Mouse (Mus musculus) ES-E14 (cell line): ENCODE results near the gene Tnfrsf4.

ENCODE experiments used
- CHD2 ChIP-seq: IDR thresholded peaks from 2 replicates; pipeline ENCODE4 v1.6.1; 2014; ENCODE audit warnings: mild to moderate bottlenecking, low read depth, low read length, inconsistent platforms
- HCFC1 ChIP-seq: IDR thresholded peaks from 2 replicates; pipeline ENCODE4 v1.6.1; 2012; ENCODE audit warnings: low read length, inconsistent platforms, borderline replicate concordance; ENCODE audit not compliant: insufficient read depth
- MAFK ChIP-seq: IDR thresholded peaks from 2 replicates; pipeline ENCODE4 v1.6.1; 2014; ENCODE audit warnings: mild to moderate bottlenecking, low read depth, low read length, inconsistent platforms; ENCODE audit not compliant: insufficient read depth
- ZC3H11A ChIP-seq: IDR thresholded peaks from 2 replicates; pipeline ENCODE4 v1.6.1; 2012; ENCODE audit warnings: low read depth, mild to moderate bottlenecking, inconsistent platforms, low read length, borderline replicate concordance
- ZNF384 ChIP-seq: IDR thresholded peaks from 2 replicates; pipeline ENCODE4 v1.6.1; 2012; ENCODE audit warnings: low read depth, low read length, inconsistent platforms

DNA sequence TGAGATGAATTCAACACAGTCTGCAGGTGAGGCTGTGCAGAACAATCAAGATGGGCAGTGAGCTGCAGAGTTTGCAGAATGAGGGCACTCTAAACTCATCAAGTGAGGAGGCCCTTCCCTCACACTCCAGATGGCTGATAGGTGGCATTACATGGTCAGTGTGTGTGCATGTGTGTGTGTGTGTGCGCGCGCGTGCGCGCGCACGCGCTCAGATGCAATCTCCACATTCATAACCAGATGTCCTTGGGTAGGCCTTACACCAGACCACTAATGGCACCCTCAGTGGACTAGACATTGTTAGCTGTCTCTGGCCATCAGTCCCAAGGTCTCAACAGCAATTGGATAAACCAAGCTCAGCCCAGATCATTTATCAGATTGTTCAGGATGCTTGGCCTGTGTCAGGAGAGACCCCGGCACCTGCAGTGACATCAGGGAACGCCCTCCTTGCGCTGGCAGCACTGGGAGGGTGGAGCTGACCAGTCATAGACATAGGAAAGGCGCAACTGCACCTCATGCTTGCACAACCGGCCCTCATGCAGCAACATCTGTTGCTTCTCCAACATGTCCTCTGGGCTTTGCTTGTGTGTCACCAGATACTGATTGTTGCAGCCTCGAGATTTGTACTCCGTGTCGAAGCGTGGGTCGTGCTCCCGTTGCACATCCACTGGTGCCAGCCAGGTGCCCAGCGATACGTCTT, 22.3 kb upstream of the Tnfrsf4 start:
- TF ChIP-seq HCFC1 (no peak), ZC3H11A (no peak), ZNF384 (no peak), MAFK (no peak), CHD2 (no peak)
